Mouse (Mus musculus): ENCODE measurements around the gene Kat7. TPM values are rescaled to one million over a fixed set of nuclear protein-coding genes. Genes with fewer than 3 reads are reported as not detected.

Kat7 gene
- polyA plus RNA-seq, 1 experiment, result 44.3 TPM

- no peaks in the 10 kb centered on the region for H3K79me3 ChIP-seq (ENCODE audit: low read depth)
- TF ChIP-seq MYOD1 (IDR thresholded peaks at IDR 0.05; ENCODE audit: control insufficient read depth, insufficient read length, low read depth) (no peak), FOSL1 (IDR thresholded peaks at IDR 0.05; ENCODE audit: insufficient read depth, low read length, poor library complexity, severe bottlenecking) (no peak), CEBPB (IDR thresholded peaks at IDR 0.05; ENCODE audit: low read depth) (no peak), CTCF (IDR thresholded peaks at IDR 0.05; ENCODE audit: control insufficient read depth, insufficient read depth, insufficient read length) (no peak), MAX (IDR thresholded peaks at IDR 0.05) (no peak), MYOG (IDR thresholded peaks at IDR 0.05; ENCODE audit: control insufficient read depth, extremely low read depth, insufficient read length) (no peak), USF1 (IDR thresholded peaks at IDR 0.05; ENCODE audit: low read depth) (no peak)
These were observed 45.1 kb upstream of the Kat7 start for GRCm38 (mm10) chr11:95354945-95355660.

GRCm38 (mm10) chr11:95354228-95354944 is 44.3 kb upstream of the Kat7 start:
- Histone ChIP-seq H3K27me3 (ENCODE audit: control insufficient read depth, insufficient read depth, insufficient read length) (no peaks in the 10 kb centered on the region), H3K79me3 (ENCODE audit: low read depth) (no peaks in the 10 kb centered on the region), H3K36me3 (ENCODE audit: control insufficient read depth, insufficient read depth) (no peaks in the 10 kb centered on the region), H3K4me3 (ENCODE audit: insufficient read depth, poor library complexity, severe bottlenecking) (no peak overlapping the region), H3K79me2 (ENCODE audit: control insufficient read depth, insufficient read depth) (no peaks in the 10 kb centered on the region), H3ac (ENCODE audit: control insufficient read depth, insufficient read length, low read depth) (no peak overlapping the region)
- TF ChIP-seq USF1 (IDR thresholded peaks at IDR 0.05; ENCODE audit: low read depth) (no peak), MYOD1 (IDR thresholded peaks at IDR 0.05; ENCODE audit: control insufficient read depth, insufficient read length, low read depth) (no peak), MYOG (IDR thresholded peaks at IDR 0.05; ENCODE audit: control insufficient read depth, extremely low read depth, insufficient read length) (no peak), CEBPB (IDR thresholded peaks at IDR 0.05; ENCODE audit: low read depth) (no peak), MAX (IDR thresholded peaks at IDR 0.05) (no peak), CTCF (IDR thresholded peaks at IDR 0.05; ENCODE audit: control insufficient read depth, insufficient read depth, insufficient read length) (no peak), FOSL1 (IDR thresholded peaks at IDR 0.05; ENCODE audit: insufficient read depth, low read length, poor library complexity, severe bottlenecking) (no peak)

More at GRCm38 (mm10) chr11:95354945-95355660, 45.1 kb upstream of the Kat7 start:
- H3K36me3 ChIP-seq (ENCODE audit: control insufficient read depth, insufficient read depth), result no peaks in the 10 kb centered on the region
- no peak overlapping the region for H3ac ChIP-seq (ENCODE audit: control insufficient read depth, insufficient read length, low read depth)
- no peaks in the 10 kb centered on the region for H3K27me3 ChIP-seq (ENCODE audit: control insufficient read depth, insufficient read depth, insufficient read length)
- H3K79me2 ChIP-seq (ENCODE audit: control insufficient read depth, insufficient read depth), result no peaks in the 10 kb centered on the region
- no peak overlapping the region for H3K4me3 ChIP-seq (ENCODE audit: insufficient read depth, poor library complexity, severe bottlenecking)

GRCm38 (mm10) chr11:95353226-95353625 is 43.2 kb upstream of the Kat7 start:
- Histone ChIP-seq H3K27me3 (ENCODE audit: control insufficient read depth, insufficient read depth, insufficient read length) (no peaks in the 10 kb centered on the region), H3K79me2 (ENCODE audit: control insufficient read depth, insufficient read depth) (no peaks in the 10 kb centered on the region), H3K79me3 (ENCODE audit: low read depth) (no peaks in the 10 kb centered on the region), H3ac (ENCODE audit: control insufficient read depth, insufficient read length, low read depth) (no peak overlapping the region), H3K36me3 (ENCODE audit: control insufficient read depth, insufficient read depth) (no peaks in the 10 kb centered on the region), H3K4me3 (ENCODE audit: insufficient read depth, poor library complexity, severe bottlenecking) (no peak overlapping the region)
- TF ChIP-seq FOSL1 (IDR thresholded peaks at IDR 0.05; ENCODE audit: insufficient read depth, low read length, poor library complexity, severe bottlenecking), result no peak

- Histone ChIP-seq H3K79me3 (ENCODE audit: low read depth) (no peaks in the 10 kb centered on the region), H3K27me3 (ENCODE audit: control insufficient read depth, insufficient read depth, insufficient read length) (no peaks in the 10 kb centered on the region), H3ac (ENCODE audit: control insufficient read depth, insufficient read length, low read depth) (no peak overlapping the region), H3K4me3 (ENCODE audit: insufficient read depth, poor library complexity, severe bottlenecking) (no peak overlapping the region), H3K36me3 (ENCODE audit: control insufficient read depth, insufficient read depth) (no peaks in the 10 kb centered on the region), H3K79me2 (ENCODE audit: control insufficient read depth, insufficient read depth) (no peaks in the 10 kb centered on the region)
- TF ChIP-seq MYOD1 (IDR thresholded peaks at IDR 0.05; ENCODE audit: control insufficient read depth, insufficient read length, low read depth) (no peak), USF1 (IDR thresholded peaks at IDR 0.05; ENCODE audit: low read depth) (no peak), FOSL1 (IDR thresholded peaks at IDR 0.05; ENCODE audit: insufficient read depth, low read length, poor library complexity, severe bottlenecking) (no peak), MYOG (IDR thresholded peaks at IDR 0.05; ENCODE audit: control insufficient read depth, extremely low read depth, insufficient read length) (no peak), MAX (IDR thresholded peaks at IDR 0.05) (no peak), CTCF (IDR thresholded peaks at IDR 0.05; ENCODE audit: control insufficient read depth, insufficient read depth, insufficient read length) (no peak), CEBPB (IDR thresholded peaks at IDR 0.05; ENCODE audit: low read depth) (no peak)
These were observed 42.6 kb upstream of the Kat7 start for GRCm38 (mm10) chr11:95352686-95353085.

- no peaks in the 10 kb centered on the region for H3K36me3 ChIP-seq (ENCODE audit: control insufficient read depth, insufficient read depth)
- H3K79me3 ChIP-seq (ENCODE audit: low read depth), result no peaks in the 10 kb centered on the region
- TF ChIP-seq MYOD1 (IDR thresholded peaks at IDR 0.05; ENCODE audit: control insufficient read depth, insufficient read length, low read depth) (no peak), FOSL1 (IDR thresholded peaks at IDR 0.05; ENCODE audit: insufficient read depth, low read length, poor library complexity, severe bottlenecking) (no peak), CEBPB (IDR thresholded peaks at IDR 0.05; ENCODE audit: low read depth) (no peak), CTCF (IDR thresholded peaks at IDR 0.05; ENCODE audit: control insufficient read depth, insufficient read depth, insufficient read length) (no peak), MYOG (IDR thresholded peaks at IDR 0.05; ENCODE audit: control insufficient read depth, extremely low read depth, insufficient read length) (no peak), MAX (IDR thresholded peaks at IDR 0.05) (no peak), USF1 (IDR thresholded peaks at IDR 0.05; ENCODE audit: low read depth) (no peak)
- no peak overlapping the region for H3K4me3 ChIP-seq (ENCODE audit: insufficient read depth, poor library complexity, severe bottlenecking)
- no peak overlapping the region for H3ac ChIP-seq (ENCODE audit: control insufficient read depth, insufficient read length, low read depth)
- H3K79me2 ChIP-seq (ENCODE audit: control insufficient read depth, insufficient read depth), result no peaks in the 10 kb centered on the region
- H3K27me3 ChIP-seq (ENCODE audit: control insufficient read depth, insufficient read depth, insufficient read length), result no peaks in the 10 kb centered on the region
These were observed 40.9 kb upstream of the Kat7 start for GRCm38 (mm10) chr11:95350960-95351359.

All from C2C12 (cell line).